Mouse (Mus musculus): ENCODE results near the gene Gm43720. TPM values are rescaled to one million over a fixed set of nuclear protein-coding genes. Genes with fewer than 3 reads are reported as not detected.
A peak's percentile ranks its signal among the peaks of the same experiment; 100 is the strongest.

Gene Gm43720
- 0.04 TPM in 1 of 2 replicates, not detected in the other for polyA plus RNA-seq (2016; fragmentation: Nextera tagmentation; extraction: Ambion mirVana)

DNA sequence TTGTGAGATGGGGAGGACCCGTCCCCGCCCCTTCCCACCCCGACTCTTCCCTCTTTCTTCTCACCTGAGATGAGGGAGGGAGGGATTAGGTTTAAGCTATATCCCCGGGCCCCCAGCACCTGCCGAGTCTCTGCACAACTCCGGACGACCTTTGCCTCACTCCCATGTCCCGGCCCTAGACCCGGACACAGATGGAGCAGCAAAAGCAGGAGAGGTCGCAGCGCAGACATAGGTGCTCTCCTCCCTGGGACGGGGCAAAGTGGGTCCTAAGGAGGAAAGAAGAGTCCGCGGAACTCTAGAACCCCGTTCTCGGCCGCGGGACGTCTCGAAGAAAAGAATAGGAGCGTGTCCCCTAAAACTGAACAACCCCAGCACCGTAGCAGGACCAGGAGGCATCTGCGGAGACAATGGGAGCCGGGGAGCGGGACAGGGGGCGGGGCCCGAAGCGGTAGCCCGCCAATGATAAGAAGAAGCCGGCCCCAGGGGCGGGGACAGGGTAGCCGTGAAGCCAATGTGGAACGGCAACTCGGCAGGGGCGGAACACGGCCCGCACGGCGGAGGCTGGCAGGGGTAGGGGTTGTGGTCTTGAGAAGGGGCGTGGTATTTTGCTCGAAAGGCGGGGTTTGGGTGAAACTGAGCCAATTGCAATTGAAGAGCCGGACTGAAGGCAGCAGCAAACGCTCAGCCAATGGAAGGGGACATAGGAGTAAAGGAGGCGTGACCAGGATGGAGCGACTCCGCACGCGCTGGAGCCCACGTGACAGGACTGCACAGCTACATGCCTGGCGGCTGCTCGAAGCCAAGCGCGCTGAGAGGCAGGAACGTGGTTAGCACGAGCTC lies at the start of gene Gm43720, which contains the start of the genes Gpc2 and Stag3:
Gene Gm43720 (minus strand): TSS at position 374 of the 840 bp plus-strand sequence.
Gene Gpc2 (minus strand): TSS at position 421 of the 840 bp plus-strand sequence.
Gene Stag3 (plus strand): TSS at position 656 of the 840 bp plus-strand sequence.
- H3K4me1 ChIP-seq, result peaks cover 32% of the 10 kb centered on the region
- 1% methylated on average over 56 of the region's 56 CpGs for WGBS (ENCODE audit: insufficient replicate concordance)
- no peaks in the 10 kb centered on the region for H3K36me3 ChIP-seq
- no peak within 1 kb of the TSS for H3K27ac ChIP-seq
- peak; percentile 99 for ATAC-seq
- peak within 1 kb of the TSS; percentile 34 for H3K9ac ChIP-seq
- peak within 1 kb of the TSS; percentile 81 for H3K4me2 ChIP-seq
- peak within 1 kb of the TSS; percentile 55 for H3K4me3 ChIP-seq
- peaks cover 49% of the 10 kb centered on the region for H3K27me3 ChIP-seq (replicated peaks)
- no peaks in the 10 kb centered on the region for H3K9me3 ChIP-seq (replicated peaks)

DNA sequence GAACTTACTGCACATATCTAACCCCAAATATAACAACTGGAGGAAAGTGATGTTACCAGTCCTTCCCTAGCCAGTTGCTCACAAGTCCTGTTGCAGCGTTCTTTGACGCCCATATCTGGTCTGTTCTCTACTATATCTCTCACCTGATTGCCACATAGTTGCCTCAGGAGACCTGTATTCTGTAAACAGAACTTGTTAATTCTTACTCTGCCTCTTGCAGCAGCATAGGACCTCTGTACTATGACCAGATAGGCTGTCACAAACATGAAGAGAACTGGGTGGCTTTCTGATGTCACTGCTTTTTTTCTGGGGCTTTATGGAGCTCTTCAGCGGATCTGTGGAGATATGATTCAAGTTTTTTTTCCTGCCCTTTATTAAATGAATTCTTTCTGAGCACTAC lies 33.0 kb upstream of the Gm43720 start:
- H3K4me1 ChIP-seq, result no peaks in the 10 kb centered on the region
- no peak overlapping the region for H3K4me2 ChIP-seq
- no peak for ATAC-seq
- H3K9ac ChIP-seq, result no peak overlapping the region
- H3K27ac ChIP-seq, result no peak overlapping the region
- H3K4me3 ChIP-seq, result no peak overlapping the region
- H3K27me3 ChIP-seq (replicated peaks), result no peaks in the 10 kb centered on the region
- H3K9me3 ChIP-seq (replicated peaks), result 0 out of 2 replicates have a peak, but pooled peaks cover under 1% of the 10 kb centered on the region
- 73% methylated on average over 3 of the region's 3 CpGs for WGBS (ENCODE audit: insufficient replicate concordance)
- no peaks in the 10 kb centered on the region for H3K36me3 ChIP-seq

DNA sequence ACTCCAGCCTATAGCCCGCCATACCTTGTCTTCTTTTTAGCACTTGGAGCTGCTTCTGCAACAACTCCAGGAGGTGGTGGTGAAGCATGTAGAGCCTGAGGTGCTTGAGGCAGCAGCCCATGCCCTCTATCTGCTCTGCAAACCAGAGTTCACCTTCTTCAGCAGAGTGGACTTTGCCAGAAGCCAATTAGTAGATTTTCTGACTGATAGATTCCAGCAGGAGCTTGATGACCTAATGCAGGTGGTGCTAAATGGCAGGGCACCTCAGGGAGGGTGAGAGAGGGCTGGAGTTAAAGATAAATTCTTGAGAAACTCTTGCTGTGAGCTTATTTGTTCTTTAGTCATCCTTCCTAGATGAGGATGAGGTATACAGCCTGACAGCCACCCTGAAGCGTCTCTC lies 19.9 kb upstream of the Gm43720 start:
- Histone ChIP-seq H3K4me2 (no peak overlapping the region), H3K27ac (no peak overlapping the region), H3K36me3 (no peaks in the 10 kb centered on the region), H3K4me1 (no peaks in the 10 kb centered on the region), H3K9me3 (replicated peaks) (no peaks in the 10 kb centered on the region), H3K4me3 (no peak overlapping the region), H3K27me3 (replicated peaks) (no peaks in the 10 kb centered on the region), H3K9ac (no peak overlapping the region)
- 65% methylated on average over 2 of the region's 2 CpGs for WGBS (ENCODE audit: insufficient replicate concordance)
- no peak for ATAC-seq

DNA sequence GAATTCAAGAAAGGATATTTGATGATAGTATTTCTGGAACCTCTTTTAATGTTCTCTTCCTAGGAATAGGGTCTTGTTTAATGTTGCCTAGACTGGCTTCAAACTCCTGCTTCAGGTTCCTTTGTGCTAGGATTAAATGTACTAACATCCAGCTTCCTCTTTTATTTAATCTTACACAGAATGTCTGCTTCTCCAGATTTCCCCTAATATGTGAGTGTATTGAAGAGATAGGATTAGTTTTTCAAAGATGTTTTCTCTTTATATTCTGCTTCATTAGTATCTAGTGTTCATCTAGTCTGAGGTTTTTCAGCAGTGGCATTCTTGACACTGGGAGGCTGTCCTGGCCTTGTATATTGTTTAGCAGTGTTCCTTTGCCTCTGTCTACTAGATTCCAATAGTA lies 14.4 kb upstream of the Gm43720 start:
- Histone ChIP-seq H3K4me1 (no peaks in the 10 kb centered on the region), H3K27me3 (replicated peaks) (no peaks in the 10 kb centered on the region), H3K4me3 (no peak overlapping the region), H3K4me2 (no peak overlapping the region), H3K36me3 (no peaks in the 10 kb centered on the region), H3K9me3 (replicated peaks) (no peaks in the 10 kb centered on the region), H3K27ac (no peak overlapping the region), H3K9ac (no peak overlapping the region)
- no peak for ATAC-seq

DNA sequence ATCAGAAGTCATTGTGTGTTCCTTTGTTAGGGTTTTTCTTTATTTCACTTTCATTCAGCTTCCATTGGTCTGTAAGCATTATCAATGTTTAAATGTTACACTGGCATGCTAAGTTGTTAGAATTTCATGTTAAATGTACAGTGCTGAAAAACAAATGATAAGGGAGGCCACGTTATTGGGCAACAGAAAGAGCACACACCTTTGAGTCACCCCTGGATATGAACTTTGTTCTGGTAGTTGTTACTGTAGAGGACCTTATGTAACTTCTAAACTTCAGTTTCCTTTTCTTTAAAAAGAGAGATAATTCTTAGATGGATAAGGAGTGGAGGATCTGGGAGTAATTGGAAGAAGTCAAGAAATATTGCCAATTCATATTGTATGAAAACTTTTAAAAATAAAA lies 11.9 kb upstream of the Gm43720 start:
- Histone ChIP-seq H3K4me3 (no peak overlapping the region), H3K4me2 (no peak overlapping the region), H3K36me3 (no peaks in the 10 kb centered on the region), H3K4me1 (no peaks in the 10 kb centered on the region), H3K9me3 (replicated peaks) (no peaks in the 10 kb centered on the region), H3K9ac (no peak overlapping the region), H3K27ac (no peak overlapping the region), H3K27me3 (replicated peaks) (no peaks in the 10 kb centered on the region)
- 54% methylated on average over 1 of the region's 1 CpGs for WGBS (ENCODE audit: insufficient replicate concordance)
- ATAC-seq, result no peak

DNA sequence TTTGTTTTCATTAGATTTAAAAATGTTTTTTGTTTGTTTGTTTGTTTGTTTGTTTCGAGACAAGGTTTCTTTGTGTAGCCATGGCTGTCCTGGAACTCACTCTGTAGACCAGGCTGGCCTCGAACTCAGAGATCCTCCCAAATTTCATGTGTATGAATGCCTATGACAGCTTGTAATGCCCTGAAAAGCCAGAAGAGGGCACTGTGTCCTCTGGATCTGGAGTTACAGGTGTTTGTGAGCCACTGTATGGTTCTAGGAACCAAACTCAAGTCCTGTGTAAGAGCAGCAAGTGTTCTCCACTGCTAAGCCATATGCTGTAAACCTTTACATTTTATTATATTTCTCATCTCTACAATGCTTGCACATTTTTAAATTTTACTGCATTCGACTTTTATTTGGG lies 8.1 kb upstream of the Gm43720 start:
- 58% methylated on average over 3 of the region's 3 CpGs for WGBS (ENCODE audit: insufficient replicate concordance)
- no peaks in the 10 kb centered on the region for H3K27me3 ChIP-seq (replicated peaks)
- no peak overlapping the region for H3K4me3 ChIP-seq
- no peaks in the 10 kb centered on the region for H3K9me3 ChIP-seq (replicated peaks)
- H3K4me2 ChIP-seq, result no peak overlapping the region
- H3K4me1 ChIP-seq, result no peaks in the 10 kb centered on the region
- ATAC-seq, result no peak
- H3K9ac ChIP-seq, result no peak overlapping the region
- no peak overlapping the region for H3K27ac ChIP-seq
- H3K36me3 ChIP-seq, result no peaks in the 10 kb centered on the region

DNA sequence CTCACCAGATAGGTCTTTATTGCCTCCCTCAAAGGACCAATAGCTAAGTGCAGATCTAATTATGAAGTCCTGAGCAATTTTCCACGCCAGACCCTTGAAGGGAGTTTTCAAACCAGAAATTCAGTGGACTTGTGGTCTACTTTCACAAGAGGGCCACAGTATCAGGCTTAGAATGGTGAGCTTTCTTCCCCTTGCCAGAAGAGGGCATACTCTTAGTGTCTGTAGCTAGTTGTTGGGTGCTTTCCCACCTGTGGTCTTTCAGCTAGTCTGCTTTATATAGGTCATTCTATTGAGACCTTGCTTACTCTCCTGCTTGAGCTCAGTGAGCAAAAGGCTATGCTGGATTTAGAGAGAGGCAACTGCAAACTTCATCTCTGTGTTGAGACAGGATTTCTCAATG lies 3.8 kb upstream of the Gm43720 start:
- WGBS (ENCODE audit: insufficient replicate concordance), result 46% methylated on average over 1 of the region's 1 CpGs
- ATAC-seq, result no peak
- H3K4me3 ChIP-seq, result no peak overlapping the region
- H3K36me3 ChIP-seq, result no peaks in the 10 kb centered on the region
- no peak overlapping the region for H3K27ac ChIP-seq
- H3K4me1 ChIP-seq, result peaks cover 20% of the 10 kb centered on the region
- H3K9ac ChIP-seq, result no peak overlapping the region
- H3K9me3 ChIP-seq (replicated peaks), result no peaks in the 10 kb centered on the region
- peaks cover 13% of the 10 kb centered on the region for H3K27me3 ChIP-seq (replicated peaks)
- no peak overlapping the region for H3K4me2 ChIP-seq

DNA sequence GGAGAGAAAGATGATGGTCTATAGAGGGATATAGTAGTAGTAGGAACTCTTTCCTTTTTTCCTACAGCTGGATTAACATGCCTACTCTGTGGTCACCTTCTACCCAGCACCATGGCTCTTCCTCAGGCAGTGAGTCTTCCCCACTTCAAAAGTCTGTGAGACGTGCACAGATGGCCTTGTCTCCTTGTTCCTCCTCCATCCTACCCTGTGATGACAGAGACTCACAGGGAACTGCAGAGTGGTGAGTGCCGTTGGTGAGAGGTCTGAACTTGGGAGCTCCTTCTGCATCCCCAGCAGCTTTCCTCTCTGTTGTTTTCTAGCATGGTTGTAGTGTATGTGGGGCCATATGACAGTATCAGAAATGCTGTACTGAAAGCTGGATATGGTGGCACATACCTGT lies 2.0 kb upstream of the Gm43720 start:
- peaks cover 29% of the 10 kb centered on the region for H3K27me3 ChIP-seq (replicated peaks)
- no peak overlapping the region for H3K9ac ChIP-seq
- peaks cover 21% of the 10 kb centered on the region for H3K4me1 ChIP-seq
- WGBS (ENCODE audit: insufficient replicate concordance), result 65% methylated on average over 2 of the region's 2 CpGs
- H3K9me3 ChIP-seq (replicated peaks), result no peaks in the 10 kb centered on the region
- H3K27ac ChIP-seq, result no peak overlapping the region
- no peak for ATAC-seq
- H3K36me3 ChIP-seq, result no peaks in the 10 kb centered on the region
- H3K4me3 ChIP-seq, result no peak overlapping the region
- no peak overlapping the region for H3K4me2 ChIP-seq

DNA sequence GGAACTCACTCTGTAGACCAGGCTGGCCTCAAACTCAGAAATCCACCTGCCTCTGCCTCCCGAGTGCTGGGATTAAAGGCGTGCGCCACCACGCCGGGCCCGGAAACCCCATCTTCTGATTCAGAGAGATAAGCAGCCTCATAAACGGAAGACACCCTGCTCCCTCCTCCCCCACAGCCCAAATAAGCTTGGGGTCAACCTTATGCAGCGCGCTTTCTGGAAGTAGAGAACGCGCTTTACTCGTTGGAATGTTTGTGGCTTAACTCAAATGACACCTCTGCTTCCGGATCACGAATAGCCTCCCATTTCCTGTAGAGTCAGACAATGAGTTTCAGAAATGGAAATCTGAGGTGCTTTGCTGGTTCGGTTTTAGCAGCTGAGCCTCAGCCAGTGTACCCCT lies 1.1 kb upstream of the Gm43720 start:
- WGBS (ENCODE audit: insufficient replicate concordance), result 70% methylated on average over 15 of the region's 15 CpGs
- Histone ChIP-seq H3K4me2 (no peak overlapping the region), H3K4me1 (peaks cover 22% of the 10 kb centered on the region), H3K27me3 (replicated peaks) (peaks cover 39% of the 10 kb centered on the region), H3K4me3 (no peak overlapping the region), H3K27ac (no peak overlapping the region), H3K9me3 (replicated peaks) (no peaks in the 10 kb centered on the region), H3K36me3 (no peaks in the 10 kb centered on the region), H3K9ac (no peak overlapping the region)
- ATAC-seq, result no peak

DNA sequence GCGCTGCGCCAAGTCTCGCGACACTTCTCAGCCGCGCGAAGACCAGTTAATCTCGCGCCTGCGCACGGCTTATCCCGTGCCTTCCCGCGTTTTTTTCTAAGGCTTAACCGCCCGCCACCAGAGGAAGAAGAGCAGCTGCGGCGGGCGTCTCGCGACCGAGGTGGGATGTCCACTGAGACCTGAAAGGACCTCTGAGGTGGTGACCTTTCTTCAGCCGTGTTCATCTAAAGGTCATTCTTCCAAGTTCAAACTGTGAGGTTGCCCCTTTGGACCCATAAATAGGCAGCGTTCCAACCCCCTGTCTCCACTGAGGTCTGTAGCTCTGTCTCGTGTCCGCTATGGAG lies 639 bp upstream of the Gm43720 start:
- peaks cover 26% of the 10 kb centered on the region for H3K4me1 ChIP-seq
- no peak for ATAC-seq
- H3K4me2 ChIP-seq, result peak overlapping the region; percentile 81
- 20% methylated on average over 26 of the region's 26 CpGs for WGBS (ENCODE audit: insufficient replicate concordance)
- peaks cover 43% of the 10 kb centered on the region for H3K27me3 ChIP-seq (replicated peaks)
- peak overlapping the region; percentile 55 for H3K4me3 ChIP-seq
- no peak overlapping the region for H3K27ac ChIP-seq
- no peak overlapping the region for H3K9ac ChIP-seq
- H3K9me3 ChIP-seq (replicated peaks), result no peaks in the 10 kb centered on the region
- H3K36me3 ChIP-seq, result no peaks in the 10 kb centered on the region

DNA sequence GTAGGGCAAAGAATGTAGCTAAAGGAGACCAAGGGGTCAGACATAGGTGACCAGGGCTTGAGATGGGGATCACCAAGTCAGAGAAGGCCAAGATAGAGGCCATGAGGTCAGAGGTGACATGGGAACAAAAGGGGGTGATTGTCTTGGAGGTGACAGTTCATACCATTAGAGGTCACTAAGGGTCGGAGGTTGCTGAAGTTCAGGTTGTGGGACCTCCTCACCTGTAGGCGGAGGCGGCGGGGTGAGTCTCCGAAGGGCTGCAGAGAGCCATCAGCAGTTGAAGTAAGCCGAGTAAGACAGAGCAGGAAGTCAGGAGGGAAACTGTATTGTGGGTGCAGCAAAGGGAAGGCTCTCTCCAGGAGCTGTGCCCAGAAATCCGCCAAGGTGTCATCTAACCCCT lies 1.8 kb downstream of the Gm43720 start:
- Histone ChIP-seq H3K9me3 (replicated peaks) (no peaks in the 10 kb centered on the region), H3K27me3 (replicated peaks) (peaks cover 67% of the 10 kb centered on the region), H3K9ac (no peak overlapping the region), H3K27ac (no peak overlapping the region), H3K4me1 (peaks cover 32% of the 10 kb centered on the region), H3K36me3 (no peaks in the 10 kb centered on the region), H3K4me3 (no peak overlapping the region), H3K4me2 (no peak overlapping the region)
- ATAC-seq, result no peak
- 80% methylated on average over 7 of the region's 7 CpGs for WGBS (ENCODE audit: insufficient replicate concordance)

DNA sequence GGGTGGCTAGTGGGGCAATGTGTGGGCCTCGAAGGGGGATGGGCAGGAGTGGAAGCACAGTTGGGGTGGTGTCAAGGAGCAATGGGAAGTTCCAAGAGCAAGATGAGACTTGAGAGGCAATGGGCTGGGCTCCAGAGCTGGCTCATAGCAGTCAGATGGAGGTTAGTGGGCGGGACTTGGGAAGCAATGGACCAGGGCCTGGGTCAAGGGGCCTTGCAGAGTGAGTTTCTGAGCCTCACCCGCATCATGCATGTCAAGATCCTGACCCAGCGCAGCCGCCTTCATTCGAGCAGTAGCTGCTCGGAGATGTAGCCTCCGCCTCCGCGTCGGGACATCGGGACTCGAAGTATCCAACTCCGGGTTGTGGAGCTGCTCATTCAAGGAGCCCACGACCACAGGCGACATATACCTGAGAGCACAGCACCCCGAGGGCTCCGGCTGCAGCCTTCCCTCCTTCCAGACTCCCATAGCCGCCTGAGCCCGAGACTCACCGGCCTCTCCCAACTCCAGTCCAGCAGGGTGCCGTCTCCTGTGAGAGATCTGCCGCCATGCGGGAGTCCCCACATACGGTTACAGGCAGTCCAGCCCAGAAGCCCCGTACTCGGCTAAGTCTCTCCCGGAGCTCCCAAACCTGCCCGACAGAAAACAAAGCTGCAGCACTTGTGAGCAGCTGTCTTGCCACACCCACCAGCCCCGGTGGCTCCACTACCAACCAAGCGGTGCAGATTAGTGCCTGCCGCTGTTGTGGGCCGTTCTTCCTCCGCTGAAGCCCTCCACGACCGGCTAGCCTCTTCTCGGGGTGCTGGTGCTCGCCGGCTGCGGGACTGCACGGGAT lies 4.3 kb downstream of the Gm43720 start:
- Histone ChIP-seq H3K9ac (no peak overlapping the region), H3K4me1 (peaks cover 31% of the 10 kb centered on the region), H3K36me3 (no peaks in the 10 kb centered on the region), H3K9me3 (replicated peaks) (no peaks in the 10 kb centered on the region), H3K27ac (no peak overlapping the region), H3K27me3 (replicated peaks) (peaks cover 93% of the 10 kb centered on the region), H3K4me2 (peak overlapping the region; percentile 41), H3K4me3 (no peak overlapping the region)
- no peak for ATAC-seq
- WGBS (ENCODE audit: insufficient replicate concordance), result 39% methylated on average over 41 of the region's 41 CpGs

Measured in liver, embryonic 12.5 days (tissue).